ENCODE assay signal across 11 mouse cellular contexts in the genomic region with DNA sequence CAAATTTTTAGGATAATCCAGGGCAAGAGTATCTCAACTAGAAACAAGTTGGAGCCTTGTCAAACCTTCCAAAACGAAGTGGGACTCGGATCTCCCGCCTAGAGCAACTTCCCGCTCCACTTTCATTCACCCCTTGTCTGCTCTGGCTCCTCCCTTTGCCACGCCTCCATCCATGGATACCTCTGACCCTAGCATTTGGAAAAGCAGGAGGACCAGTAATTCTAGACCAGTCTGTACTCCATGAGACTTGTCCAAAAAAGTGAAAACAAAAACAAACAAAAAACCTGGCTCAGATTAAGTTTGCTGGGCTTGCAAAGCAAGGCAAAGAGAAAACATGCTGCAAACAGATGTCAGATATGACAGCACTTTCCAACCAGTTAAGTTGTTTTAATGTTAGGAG. TPM values are rescaled to one million over a fixed set of nuclear protein-coding genes. Genes with fewer than 3 reads are reported as not detected.
DNase-seq lines count a peak whose midpoint lies in the region; ATAC-seq lines count a peak whose summit lies in the region.
"Had no signal": no experiment of that assay in that cellular context is flagged by ENCODE, and none has a peak within 500 bp of the region (broad histone marks: within the 10 kb centered on the region; RNA-seq: fewer than 3 reads in every experiment).

No protein-coding gene starts in this region.

- peak; percentile 14 for DNase-seq in adrenal gland, postnatal 14 days
- DNase-seq in adrenal gland, adult (ENCODE audit: inconsistent age in 2 of 2, low spot score in 1 of 2) = no peak
- DNase-seq in midbrain, embryonic 11.5 days (ENCODE audit: low spot score, missing footprints) = peak; percentile 82
- peak; percentile 23 to 40 for DNase-seq in kidney, postnatal 4 days
- no peak for DNase-seq in layer of hippocampus, adult 8-10 months (ENCODE audit: low spot score in 2 of 2)
- DNase-seq: gastrocnemius, postnatal 36 days; right cerebral cortex, adult 18-20 months had no signal

- no peak overlapping the region for H3K9ac ChIP-seq in midbrain, embryonic 11.5 days (ENCODE audit: low read length)
- no peak overlapping the region for H3K9ac ChIP-seq in midbrain, embryonic 15.5 days
- no peak overlapping the region for H3K9ac ChIP-seq in heart, embryonic 11.5 days (ENCODE audit: low read depth, low read length)

- 12% methylated on average over 5 of the region's 5 CpGs for WGBS in midbrain, embryonic 11.5 days
- WGBS in midbrain, embryonic 15.5 days = 12% methylated on average over 5 of the region's 5 CpGs
- WGBS in heart, embryonic 11.5 days (ENCODE audit: insufficient replicate concordance) = 17% methylated on average over 5 of the region's 5 CpGs

- H3K4me3 ChIP-seq in midbrain, embryonic 11.5 days (ENCODE audit: low read depth, low read length) = no peak overlapping the region
- no peak overlapping the region for H3K4me3 ChIP-seq in midbrain, embryonic 15.5 days
- no peak overlapping the region for H3K4me3 ChIP-seq in heart, embryonic 11.5 days (ENCODE audit: low read depth, low read length)
- H3K4me3 ChIP-seq: embryonic facial prominence, embryonic 13.5 days had no signal

- no peak overlapping the region for H3K4me2 ChIP-seq in midbrain, embryonic 11.5 days
- no peak overlapping the region for H3K4me2 ChIP-seq in midbrain, embryonic 15.5 days
- H3K4me2 ChIP-seq in heart, embryonic 11.5 days = no peak overlapping the region

- no peaks in the 10 kb centered on the region for H3K9me3 ChIP-seq in midbrain, embryonic 11.5 days (ENCODE audit: control insufficient read depth, low read length)
- no peaks in the 10 kb centered on the region for H3K9me3 ChIP-seq in midbrain, embryonic 15.5 days
- no peaks in the 10 kb centered on the region for H3K9me3 ChIP-seq in heart, embryonic 11.5 days (replicated peaks; ENCODE audit: control insufficient read depth, low read length)
- H3K9me3 ChIP-seq: embryonic facial prominence, embryonic 13.5 days had no signal

- H3K27ac ChIP-seq in midbrain, embryonic 11.5 days (ENCODE audit: low read depth, low read length) = no peak overlapping the region
- no peak overlapping the region for H3K27ac ChIP-seq in midbrain, embryonic 15.5 days
- no peak overlapping the region for H3K27ac ChIP-seq in heart, embryonic 11.5 days (ENCODE audit: low read depth, low read length)
- H3K27ac ChIP-seq: embryonic facial prominence, embryonic 13.5 days had no signal

- H3K36me3 ChIP-seq in midbrain, embryonic 11.5 days (ENCODE audit: control insufficient read depth, insufficient read depth, low read length) = no peaks in the 10 kb centered on the region
- no peaks in the 10 kb centered on the region for H3K36me3 ChIP-seq in midbrain, embryonic 15.5 days (replicated peaks)
- H3K36me3 ChIP-seq in heart, embryonic 11.5 days (ENCODE audit: control insufficient read depth, insufficient read depth, low read length) = no peaks in the 10 kb centered on the region

- peaks cover 16% of the 10 kb centered on the region for H3K4me1 ChIP-seq in midbrain, embryonic 11.5 days (ENCODE audit: control insufficient read depth, insufficient read depth, low read length)
- peaks cover 28% of the 10 kb centered on the region for H3K4me1 ChIP-seq in midbrain, embryonic 15.5 days
- H3K4me1 ChIP-seq in heart, embryonic 11.5 days (ENCODE audit: control insufficient read depth, insufficient read depth, low read length) = peaks cover 9% of the 10 kb centered on the region

- ATAC-seq in midbrain, embryonic 11.5 days (ENCODE audit: low FRiP score) = no peak
- no peak for ATAC-seq in midbrain, embryonic 15.5 days (replicated peaks)
- 0 out of 2 replicates have a peak, but pooled peaks have one; percentile 53 for ATAC-seq in monocyte, adult 5-6 weeks (replicated peaks; ENCODE audit: insufficient number of reproducible peaks, low FRiP score, low TSS enrichment, poor library complexity, severe bottlenecking)
- no peak for ATAC-seq in heart, embryonic 11.5 days (replicated peaks; ENCODE audit: insufficient number of reproducible peaks, low FRiP score, low TSS enrichment)

- no peaks in the 10 kb centered on the region for H3K27me3 ChIP-seq in midbrain, embryonic 11.5 days (ENCODE audit: control insufficient read depth, insufficient read depth, low read length)
- H3K27me3 ChIP-seq in midbrain, embryonic 15.5 days (replicated peaks) = no peaks in the 10 kb centered on the region
- no peaks in the 10 kb centered on the region for H3K27me3 ChIP-seq in heart, embryonic 11.5 days (ENCODE audit: control insufficient read depth, insufficient read depth, low read length)
- H3K27me3 ChIP-seq: embryonic facial prominence, embryonic 13.5 days had no signal

RNA-seq across cellular contexts. Expression of a gene that starts 1.6 kb away (rescaled TPM):
- 35.6 and 38.9 TPM in 2 replicates for total RNA-seq in adrenal gland, postnatal 14 days (2021)
- 28.7 and 33.0 TPM in 2 replicates for polyA plus RNA-seq in midbrain, embryonic 11.5 days (2014; fragmentation: Nextera tagmentation; extraction: Ambion mirVana)
- polyA plus RNA-seq in midbrain, embryonic 15.5 days (2015; fragmentation: Nextera tagmentation; extraction: Ambion mirVana) = 28.2 and 31.8 TPM in 2 replicates
- total RNA-seq in monocyte, adult 5-6 weeks (2017) = 44.4 to 81.8 TPM (median 44.6 TPM) in 3 replicates
- 10 to 100 TPM; 35.8 to 46.2 (median 41.8) TPM for total RNA-seq in layer of hippocampus, adult 8-10 months (2022)
- 24.4 and 25.1 TPM in 2 replicates for polyA plus RNA-seq in heart, embryonic 11.5 days (2014; fragmentation: Nextera tagmentation; extraction: Ambion mirVana)

Comparison
In these comparisons a context has a peak if more than half of its experiments do, and no peak if none do; other contexts are left out.
1. DNase-seq: peak in adrenal gland, postnatal 14 days (single experiment), midbrain, embryonic 11.5 days (single experiment) and kidney, postnatal 4 days (2 of 2); none in adrenal gland, adult (0 of 2) and layer of hippocampus, adult 8-10 months (0 of 2).